Mouse (Mus musculus): ENCODE measurements around the gene Polm.
A peak's percentile ranks its signal among the peaks of the same experiment; 100 is the strongest.

The Polm gene

GRCm38 (mm10) chr11:5802457-5803217 lies 35.2 kb downstream of the Polm start:
- DNase-seq, result peak; percentile 79

- peak; percentile 93 for DNase-seq
Measured at GRCm38 (mm10) chr11:5802005-5802404, 35.8 kb downstream of the Polm start.

GRCm38 (mm10) chr11:5801511-5801910 lies 36.3 kb downstream of the Polm start:
- peak; percentile 91 for DNase-seq

GRCm38 (mm10) chr11:5799621-5800490 lies 38.0 kb downstream of the Polm start:
- peak; percentile 93 for DNase-seq

GRCm38 (mm10) chr11:5797928-5798327 lies 39.9 kb downstream of the Polm start:
- peak; percentile 68 for DNase-seq

DNA sequence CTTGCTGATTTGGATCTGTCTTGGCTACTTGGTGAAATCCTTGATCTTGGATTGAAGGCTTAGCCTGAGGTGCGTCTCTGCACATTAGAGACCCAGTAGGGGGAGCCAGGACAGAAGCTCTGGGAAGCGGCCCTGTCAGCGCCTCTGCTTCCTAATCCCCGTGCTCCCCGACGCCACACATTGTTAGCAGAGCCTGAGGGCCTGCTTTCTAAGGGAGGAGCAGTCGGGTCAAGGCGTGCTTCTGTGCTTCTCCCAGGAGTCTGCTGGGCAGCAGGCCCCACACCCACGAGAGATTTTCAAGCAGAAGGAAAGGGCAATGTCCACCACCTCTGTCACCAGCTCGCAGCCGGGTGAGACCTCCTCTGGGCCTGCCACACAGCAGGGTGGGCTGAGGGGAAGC lies 40.4 kb downstream of the Polm start:
- peak; percentile 88 for DNase-seq

DNA sequence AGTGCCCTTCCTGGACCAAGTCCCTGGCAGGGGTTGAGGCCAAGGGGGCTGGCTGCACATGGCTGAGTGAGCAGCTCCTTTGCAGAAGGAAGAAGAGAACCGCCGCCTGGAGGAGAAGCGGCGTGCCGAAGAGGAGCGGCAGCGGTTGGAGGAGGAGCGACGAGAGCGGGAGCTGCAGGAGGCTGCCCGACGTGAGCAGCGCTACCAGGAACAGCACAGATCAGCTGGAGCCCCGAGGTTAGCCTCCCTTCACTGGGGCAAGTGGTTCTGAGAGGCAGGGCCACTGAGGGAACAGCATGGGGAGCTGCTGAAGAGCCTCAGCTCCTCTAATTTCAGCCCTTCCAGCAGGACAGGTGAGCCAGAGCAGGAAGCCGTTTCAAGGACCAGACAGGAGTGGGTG lies 40.9 kb downstream of the Polm start:
- no peak for DNase-seq

GRCm38 (mm10) chr11:5795706-5796105 lies 42.1 kb downstream of the Polm start:
- DNase-seq, result peak; percentile 97

DNA sequence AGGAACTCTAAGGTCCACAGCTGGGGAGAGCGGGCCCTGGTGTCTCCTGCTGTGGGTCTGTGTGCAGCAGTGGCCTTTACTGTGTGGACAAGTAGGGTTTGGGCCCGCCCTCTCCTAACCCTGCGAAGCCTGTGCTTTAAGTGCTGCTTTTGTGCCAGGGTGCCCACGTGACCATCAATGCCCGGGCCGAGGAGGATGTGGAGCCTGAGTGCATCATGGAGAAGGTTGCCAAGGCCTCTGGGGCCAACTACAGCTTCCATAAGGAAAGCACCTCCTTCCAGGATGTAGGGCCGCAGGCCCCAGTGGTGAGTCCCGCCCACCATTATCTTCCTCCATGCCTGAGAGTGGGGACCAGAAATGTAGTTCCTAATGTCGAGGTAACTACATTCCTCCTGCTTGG lies 42.5 kb downstream of the Polm start:
- peak; percentile 91 for DNase-seq

DNA sequence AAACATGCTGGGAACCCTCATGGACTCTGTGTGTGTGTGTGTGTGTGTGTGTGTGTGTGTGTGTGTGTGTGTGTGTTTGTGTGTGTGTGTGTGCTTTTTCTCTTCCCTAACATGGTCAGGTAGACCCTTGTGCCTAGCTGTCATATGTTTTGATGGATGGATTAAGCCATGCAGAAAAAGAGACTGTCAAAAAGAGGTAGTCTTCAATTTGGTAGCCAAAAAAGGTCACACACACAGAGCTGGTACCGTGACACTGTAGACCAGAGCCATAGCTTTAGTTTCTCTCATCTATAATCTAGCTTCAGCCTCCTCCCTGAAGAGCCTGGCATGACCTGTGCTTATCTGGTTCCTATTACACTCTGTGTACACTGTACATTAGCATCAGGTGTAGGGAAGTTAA lies 47.4 kb downstream of the Polm start:
- no peak for DNase-seq

DNA sequence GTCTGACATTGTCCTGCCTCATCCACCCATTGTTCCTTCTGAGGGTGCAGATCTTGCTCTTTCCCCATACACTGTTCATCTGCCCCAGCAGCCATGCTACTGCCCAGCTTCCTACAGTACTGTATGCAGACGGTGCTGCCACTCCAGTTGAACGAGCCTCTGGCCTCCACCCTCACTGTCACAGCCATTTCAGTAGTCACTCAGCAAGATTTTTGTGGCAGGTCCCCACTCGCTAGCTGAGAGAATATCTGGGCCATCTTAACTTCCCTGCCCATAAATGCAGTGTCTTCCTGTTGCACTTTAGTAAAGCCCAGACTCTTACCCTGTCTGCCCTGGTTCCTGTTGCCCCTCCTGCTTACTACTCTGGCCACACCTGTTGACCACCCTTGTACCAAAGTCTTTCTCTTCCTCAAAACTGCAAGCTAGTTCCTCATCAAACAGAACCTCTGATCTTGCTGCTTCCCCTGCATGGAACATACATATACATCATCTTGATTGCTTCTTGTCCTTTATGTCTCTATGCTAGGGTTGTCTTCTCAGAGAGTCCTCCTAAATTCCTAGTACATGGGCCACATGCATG lies 48.0 kb downstream of the Polm start:
- DNase-seq, result no peak

DNA sequence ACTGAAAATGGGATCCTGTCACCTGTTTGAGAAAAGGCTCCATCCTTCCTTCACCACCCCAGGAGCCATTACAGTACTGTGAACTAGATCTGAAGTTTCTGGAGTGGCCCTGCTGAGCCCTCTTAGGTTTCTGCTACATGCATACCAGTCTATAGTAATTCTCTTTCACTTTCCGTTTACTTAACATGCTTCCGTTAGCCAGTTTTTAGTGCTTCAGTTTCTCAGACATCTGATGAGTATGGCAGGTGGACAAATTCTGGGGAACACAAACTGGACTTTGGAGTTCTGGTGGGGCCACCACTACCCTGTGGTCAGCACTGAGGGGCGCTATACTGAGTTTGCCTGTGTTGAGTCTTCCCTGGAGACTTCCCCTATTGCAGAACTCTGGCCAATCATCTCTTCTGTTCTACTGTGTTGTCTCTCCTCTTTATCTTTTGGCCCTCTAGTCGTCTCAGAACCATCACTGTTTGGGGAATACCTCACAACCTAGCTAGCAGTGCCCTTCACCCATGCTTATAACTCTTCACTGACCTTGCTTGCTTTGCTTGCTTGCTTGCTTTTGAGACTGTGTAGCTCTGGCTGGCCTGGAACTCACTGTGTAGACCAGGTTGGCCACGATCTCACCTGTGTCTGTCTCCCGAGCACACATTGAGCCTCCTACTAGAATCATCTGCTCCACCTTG lies 48.6 kb downstream of the Polm start:
- DNase-seq, result no peak

GRCm38 (mm10) chr11:5788056-5789014 lies 49.5 kb downstream of the Polm start, which contains the start of gene Dbnl:
Dbnl (plus strand) TSS chr11:5788488.
- peak; percentile 100 for DNase-seq

- DNase-seq, result no peak
Measured at GRCm38 (mm10) chr11:5787671-5788055, 50.2 kb downstream of the Polm start.

DNA sequence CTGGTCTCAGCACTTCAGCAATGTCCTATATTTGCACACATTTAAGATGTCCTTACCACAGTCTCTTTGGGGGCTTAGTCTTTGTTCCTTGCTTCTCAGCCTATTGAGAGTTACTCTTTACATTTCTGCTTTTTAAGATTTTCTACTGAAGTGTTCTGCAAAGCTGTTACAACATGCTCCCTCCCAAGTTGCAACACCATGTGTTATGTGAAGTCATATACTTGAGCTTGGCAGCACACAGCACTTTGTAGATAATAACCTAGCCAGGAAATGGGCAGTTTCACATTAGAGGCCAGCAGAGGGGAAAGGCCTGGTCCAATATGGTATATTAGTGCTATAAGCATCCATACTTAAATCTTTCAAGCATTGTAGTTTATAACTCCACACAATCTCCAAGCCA lies 52.1 kb downstream of the Polm start:
- no peak for DNase-seq

- DNase-seq, result peak; percentile 82
Measured at GRCm38 (mm10) chr11:5782199-5782944, 55.4 kb downstream of the Polm start.

DNA sequence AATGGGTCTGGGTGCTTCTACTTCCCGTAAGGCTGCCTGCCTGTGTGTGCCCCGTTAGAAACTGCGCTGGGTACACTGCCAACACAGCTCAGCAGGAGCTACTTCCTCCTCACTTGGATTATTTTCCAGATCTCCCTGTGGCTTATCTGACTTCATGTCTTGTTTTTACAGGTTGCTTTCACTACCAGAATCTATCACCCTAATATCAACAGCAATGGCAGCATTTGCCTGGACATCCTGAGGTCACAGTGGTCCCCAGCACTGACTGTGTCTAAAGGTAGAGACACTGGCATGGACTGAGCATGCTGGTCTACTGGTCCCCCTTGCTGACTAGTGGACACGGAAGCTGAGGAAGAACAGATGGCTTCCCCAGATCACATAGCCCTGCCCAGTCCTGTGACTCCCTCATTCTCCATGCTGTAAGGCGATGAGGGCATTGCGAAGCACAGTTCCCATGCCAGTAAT lies 57.7 kb downstream of the Polm start:
- no peak for DNase-seq

DNA sequence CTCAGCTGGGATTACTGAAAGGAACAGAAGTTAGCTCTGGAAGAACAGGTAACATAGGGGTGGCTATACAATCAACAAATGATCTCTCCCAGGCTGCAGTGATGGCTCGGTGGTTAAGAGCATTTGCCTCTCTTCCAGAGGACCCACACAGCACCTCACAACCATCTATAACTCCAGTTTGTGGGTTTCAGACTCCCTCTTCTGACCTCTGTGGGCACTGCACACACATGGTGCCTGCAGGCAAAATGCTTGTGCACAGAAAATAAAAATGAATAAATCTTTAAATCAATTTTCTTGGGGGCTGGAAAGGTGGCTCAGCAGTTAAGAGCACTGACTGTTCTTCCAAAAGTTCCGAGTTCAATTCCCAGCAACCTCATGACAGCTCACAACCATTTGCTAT lies 59.3 kb downstream of the Polm start:
- DNase-seq, result no peak

All from heart, adult 11 months (tissue).